Mouse (Mus musculus): Measurements from ENCODE around the gene Ing5.
A peak's percentile ranks its signal among the peaks of the same experiment; 100 is the strongest.
"Not testable (repeated sequence)": the region's sequence is repeated elsewhere in the genome, so short reads cannot be mapped to it uniquely, and the experiment has no call there.

Ing5 gene

DNA sequence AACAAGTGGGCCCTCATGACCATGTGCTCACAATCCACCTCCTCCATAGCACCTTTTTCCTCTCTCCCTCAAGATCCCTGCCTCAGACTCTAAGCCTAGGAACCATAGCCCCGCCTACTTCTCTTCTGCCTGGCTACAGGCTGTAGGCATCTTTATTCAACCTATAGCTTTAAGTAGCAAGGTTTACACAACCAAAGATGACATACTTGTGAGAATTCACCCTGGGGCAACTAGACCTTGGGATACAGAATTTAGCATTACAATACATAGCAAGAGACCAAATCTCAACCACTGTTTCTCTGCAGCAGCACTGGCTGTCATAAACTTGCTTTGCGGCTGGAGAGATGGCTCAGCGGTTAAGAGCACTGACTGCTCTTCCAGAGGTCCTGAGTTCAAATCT lies 6.2 kb downstream of the Ing5 start:
- no peak for DNase-seq (ENCODE audit: low spot score in 2 of 2)

GRCm38 (mm10) chr1:93811495-93812039 lies 7.8 kb downstream of the Ing5 start:
- no peak for DNase-seq (ENCODE audit: low spot score in 2 of 2)

DNA sequence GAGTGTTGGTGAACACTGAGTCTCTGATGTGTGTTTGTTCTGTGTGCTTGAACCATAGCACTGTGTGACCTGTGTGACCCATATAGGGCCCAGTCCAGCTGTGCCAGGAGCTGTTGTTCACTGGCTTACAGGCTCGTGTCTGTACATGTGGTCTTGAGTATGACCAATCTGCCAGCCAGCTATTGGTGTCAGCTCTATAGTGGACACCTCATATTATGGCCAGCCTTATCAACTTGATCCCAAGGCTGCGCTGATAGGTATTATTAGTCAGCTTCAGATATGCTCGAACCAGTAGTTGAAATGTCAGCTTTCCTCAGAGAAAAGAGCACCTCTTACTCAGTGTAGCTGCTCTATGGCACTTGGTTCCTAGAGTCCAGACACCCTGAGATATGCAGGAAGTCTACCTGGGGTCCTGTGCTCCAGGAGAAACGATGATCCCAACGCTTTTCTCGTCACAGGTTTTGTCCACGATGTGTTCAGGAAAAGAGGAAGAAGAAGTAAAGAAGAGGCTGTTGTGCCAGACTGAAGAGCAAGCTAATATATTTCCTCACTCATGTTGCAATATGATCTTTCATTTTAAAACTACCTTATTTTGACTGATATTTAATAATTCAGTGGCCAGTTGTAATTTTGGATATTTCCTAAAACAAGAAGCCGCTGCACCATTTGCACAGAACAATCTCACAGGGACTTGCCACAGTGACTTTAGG lies 14.2 kb downstream of the Ing5 start:
- DNase-seq (ENCODE audit: low spot score in 2 of 2), result no peak

- DNase-seq (ENCODE audit: low spot score in 2 of 2), result no peak
Observed at GRCm38 (mm10) chr1:93818722-93819121, 15.0 kb downstream of the Ing5 start.

GRCm38 (mm10) chr1:93823796-93824495 lies 20.2 kb downstream of the Ing5 start:
- DNase-seq (ENCODE audit: low spot score in 2 of 2), result no peak

- DNase-seq (ENCODE audit: low spot score in 2 of 2), result no peak
Observed at GRCm38 (mm10) chr1:93824609-93825008, 20.8 kb downstream of the Ing5 start, which contains the start of gene D2hgdh. D2hgdh (plus strand) TSS chr1:93824909.

DNA sequence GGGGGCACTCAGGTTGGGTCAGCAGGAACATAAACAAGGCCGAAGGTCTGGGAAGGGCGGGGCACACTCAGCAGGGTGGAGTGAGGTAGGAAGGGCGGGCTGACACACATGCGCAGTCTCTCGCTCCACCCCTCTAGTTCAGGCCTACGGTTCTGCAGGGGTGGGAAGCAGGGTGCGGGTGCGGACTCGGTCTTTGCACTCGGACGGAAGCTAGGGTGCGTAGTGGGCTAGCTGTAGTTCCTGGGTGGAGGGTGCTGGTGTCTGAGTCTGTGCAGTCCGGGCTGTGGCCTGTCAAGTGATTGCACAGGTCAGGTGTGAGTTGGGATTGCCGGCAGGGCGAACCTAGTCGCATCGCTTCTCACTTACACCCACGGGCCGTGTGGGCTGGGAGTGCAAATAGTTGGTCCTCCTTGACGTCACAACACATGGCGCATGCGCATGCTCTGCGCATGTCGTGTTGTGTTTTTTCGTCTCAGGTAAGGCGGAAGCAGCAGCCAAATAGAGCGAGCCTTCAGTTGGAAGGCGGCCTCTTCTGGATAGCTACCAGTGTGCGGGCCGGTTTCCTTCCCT lies 21.4 kb downstream of the Ing5 start:
- DNase-seq (ENCODE audit: low spot score in 2 of 2), result peak; percentile 97 to 99

DNA sequence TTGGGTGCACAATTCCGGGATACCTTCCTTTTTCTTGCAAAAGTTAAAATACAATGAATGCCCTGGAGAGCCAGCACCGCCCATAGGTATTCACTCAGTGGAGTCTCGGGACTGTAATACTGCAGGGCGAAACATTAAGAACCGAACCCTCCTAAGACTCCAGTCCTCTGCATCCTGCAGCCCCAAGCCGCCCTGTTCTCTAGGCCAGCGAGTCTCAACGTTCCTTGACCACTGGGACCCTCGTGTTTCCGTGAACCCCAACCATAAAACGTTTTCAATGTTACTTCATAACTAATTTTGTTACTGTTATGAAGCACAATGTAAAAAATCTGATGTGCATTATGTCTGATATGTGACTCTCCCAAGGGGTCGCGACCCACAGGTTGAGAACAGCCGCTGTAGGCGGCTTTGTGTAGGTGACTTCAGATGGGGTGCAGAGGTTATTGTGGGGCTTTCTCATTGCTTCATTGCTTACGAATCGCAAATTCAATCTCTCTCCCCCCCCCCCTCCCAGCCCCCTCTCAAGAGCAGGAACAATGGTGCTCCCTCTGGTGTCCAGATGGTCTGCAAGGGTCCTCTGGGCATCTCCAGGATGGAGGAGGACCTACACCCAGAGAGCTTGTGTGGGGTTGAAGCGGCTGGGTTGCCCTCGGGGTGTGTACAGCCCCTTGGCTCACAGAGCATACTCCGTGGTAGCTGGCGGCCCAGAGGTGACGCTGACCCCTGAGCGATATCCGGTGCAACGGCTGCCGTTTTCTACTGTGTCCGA lies 22.2 kb downstream of the Ing5 start:
- peak in 1 of 2 experiments; percentile 30 for DNase-seq (ENCODE audit: low spot score in 2 of 2)

DNA sequence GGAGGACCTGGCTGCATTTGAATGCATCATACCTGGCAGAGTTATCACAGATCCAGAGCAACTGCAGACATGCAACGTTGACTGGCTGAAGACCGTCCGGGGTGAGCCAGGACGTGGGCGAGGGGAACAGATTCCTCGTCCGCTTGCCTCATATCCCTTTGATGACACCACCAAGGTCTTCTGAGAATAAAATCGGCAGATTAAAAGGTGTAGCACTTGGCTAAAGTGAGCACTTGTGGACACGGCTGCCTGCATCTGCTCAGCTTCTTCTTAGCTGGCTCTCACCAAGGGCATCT lies 22.7 kb downstream of the Ing5 start:
- no peak for DNase-seq (ENCODE audit: low spot score in 2 of 2)

- DNase-seq (ENCODE audit: low spot score in 2 of 2), result peak in 1 of 2 experiments; percentile 4
Observed at GRCm38 (mm10) chr1:93832754-93833360, 29.1 kb downstream of the Ing5 start.

DNA sequence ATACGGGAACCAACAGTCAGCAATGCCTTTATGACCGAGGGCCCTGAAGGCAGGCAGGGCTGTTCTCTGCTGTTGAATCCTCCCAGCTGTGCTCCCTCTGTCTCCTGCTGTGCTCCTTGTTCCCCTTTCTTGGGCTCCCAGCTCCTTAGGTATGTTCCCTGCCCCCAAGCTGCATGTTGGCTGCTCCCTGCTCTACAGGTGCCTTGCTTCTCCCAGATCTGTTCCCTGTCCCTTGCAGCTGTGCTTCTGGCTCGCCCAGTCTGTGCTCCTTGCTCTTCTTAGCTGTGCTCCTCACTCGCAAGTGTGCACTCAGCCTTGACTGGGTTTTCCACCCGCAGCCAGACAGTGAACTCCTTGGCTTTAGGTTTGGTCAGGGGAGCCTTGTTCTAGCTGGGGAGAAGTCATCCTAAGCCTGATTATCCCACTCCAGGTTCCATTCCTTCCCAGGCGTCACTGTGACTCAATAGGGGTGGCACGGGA lies 30.9 kb downstream of the Ing5 start:
- DNase-seq (ENCODE audit: low spot score in 2 of 2), result no peak

DNA sequence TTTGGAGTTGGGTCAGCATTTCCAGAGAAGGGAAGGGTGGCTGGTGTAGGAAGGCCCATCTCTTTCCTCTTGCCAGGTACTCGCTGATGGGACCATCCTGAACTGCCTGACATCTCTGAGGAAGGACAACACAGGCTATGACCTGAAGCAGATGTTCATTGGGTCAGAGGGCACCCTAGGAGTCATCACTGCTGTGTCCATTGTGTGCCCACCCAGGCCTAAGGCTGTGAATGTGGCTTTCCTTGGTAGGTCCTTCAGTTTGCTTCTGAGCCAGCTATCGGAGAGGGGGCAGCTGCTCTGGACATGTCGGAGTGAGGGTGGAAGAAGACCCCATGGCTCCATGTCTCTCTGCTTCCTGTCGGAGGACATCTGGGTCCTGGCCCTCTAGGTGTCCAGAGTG lies 31.4 kb downstream of the Ing5 start:
- DNase-seq (ENCODE audit: low spot score in 2 of 2), result peak in 1 of 2 experiments; percentile 1

DNA sequence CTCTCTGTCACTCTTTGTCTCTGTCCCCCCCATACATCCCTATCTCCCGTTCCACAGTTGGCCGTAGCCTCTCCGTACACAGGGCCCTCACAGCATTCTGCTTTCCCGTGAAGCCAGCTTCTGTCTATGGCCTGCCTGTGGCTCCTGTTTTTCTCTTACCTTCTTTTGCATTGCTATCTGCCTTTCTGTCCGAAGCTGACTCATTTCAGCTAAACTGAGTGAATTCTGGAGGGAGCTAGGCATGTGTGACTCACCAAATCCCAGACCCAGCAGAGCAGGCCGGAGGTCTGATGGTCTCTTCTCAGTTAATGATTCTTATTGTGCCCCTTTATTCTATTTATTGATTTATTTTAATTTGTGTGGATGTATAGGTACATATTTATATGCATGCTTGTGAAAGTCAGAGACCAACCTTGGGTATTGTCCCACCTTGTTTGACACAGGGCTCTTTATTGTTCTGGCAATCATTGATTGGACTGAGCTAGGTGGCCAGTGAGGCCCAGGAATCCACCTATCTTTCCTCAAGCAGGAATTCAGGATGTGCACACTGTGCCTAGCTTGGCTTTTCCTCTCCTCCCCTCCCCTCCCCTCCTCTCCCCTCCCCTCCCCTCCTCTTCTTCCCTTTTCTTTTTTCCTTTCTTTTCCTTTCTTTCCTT lies 32.2 kb downstream of the Ing5 start:
- peak; percentile 6 to 17 for DNase-seq (ENCODE audit: low spot score in 2 of 2)

GRCm38 (mm10) chr1:93836532-93836913 lies 32.8 kb downstream of the Ing5 start:
- no peak for DNase-seq (ENCODE audit: low spot score in 2 of 2)

GRCm38 (mm10) chr1:93837335-93837734 lies 33.6 kb downstream of the Ing5 start:
- DNase-seq (ENCODE audit: low spot score in 2 of 2), result no peak

- not testable (repeated sequence) for DNase-seq (ENCODE audit: low spot score in 2 of 2)
Observed at GRCm38 (mm10) chr1:93838569-93838968, 34.8 kb downstream of the Ing5 start.

DNA sequence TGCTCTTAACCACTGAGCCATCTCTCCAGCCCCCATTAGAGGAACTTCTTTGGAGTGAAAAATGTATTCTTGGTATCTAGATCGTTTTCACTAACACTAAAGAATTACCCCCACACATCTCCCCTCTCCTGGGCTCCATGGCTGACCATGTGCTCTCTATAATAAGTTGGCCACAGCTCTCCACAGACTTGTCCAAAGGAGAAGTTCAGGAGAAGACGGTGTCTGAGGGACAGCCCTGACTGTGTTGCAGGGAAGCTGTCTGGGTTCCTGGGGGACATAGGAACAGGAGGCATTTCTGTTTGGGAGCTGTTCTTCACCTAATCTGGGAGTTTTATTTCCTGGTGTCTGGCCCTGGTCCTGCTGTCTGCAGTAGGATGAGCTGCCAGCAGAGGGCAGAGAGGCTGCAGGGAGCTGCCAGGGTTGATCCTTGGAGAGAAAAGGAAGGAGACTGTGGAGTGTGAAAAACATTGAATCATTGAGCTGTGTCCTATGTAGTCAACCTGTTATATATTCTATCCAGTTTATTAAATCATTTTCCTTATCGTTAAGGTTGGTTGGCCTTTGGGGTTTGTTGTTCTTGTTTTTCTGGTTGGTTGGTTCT lies 42.1 kb downstream of the Ing5 start:
- DNase-seq (ENCODE audit: low spot score in 2 of 2), result not testable (repeated sequence)

DNA sequence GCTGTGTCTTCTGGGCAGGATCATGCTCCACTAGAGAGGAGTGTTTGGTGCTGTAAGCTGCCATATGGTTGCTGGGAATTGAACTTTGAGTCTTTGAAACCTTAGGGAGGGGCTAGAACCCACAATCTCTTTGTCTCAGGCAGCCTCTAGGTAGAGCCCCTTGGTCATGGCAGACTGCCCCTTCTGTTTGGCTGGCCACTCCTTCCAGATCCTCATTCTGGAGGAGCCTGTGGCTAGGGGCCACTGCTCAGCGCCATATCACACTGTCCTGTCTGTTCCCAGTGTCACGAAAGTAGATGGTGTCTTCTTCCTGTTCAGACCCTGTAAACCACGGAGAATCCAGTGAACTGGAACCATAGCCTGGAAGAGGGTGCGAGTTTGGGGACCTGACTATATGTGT lies 52.0 kb downstream of the Ing5 start:
- not testable (repeated sequence) for DNase-seq (ENCODE audit: low spot score in 2 of 2)

DNA sequence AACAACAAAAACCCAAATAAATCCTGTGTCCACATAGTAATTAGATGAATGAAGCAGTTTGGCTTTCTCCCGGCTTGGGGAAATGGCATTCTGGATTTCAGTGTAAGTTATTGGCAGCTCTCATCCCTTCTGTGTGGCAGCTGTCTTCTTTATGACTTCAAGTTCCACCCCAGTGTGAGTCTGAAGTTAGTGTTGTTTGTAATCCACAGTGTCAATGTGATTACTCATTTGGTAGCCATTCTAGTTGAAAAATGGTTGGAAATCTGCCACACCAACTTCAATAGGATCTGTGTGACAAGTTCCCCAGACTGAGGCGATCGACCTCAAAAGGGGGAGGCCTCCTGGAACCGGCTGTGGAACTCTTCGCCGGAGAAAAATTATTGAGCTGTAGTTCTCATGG lies 53.6 kb downstream of the Ing5 start:
- DNase-seq (ENCODE audit: low spot score in 2 of 2), result peak in 1 of 2 experiments; percentile 4

DNA sequence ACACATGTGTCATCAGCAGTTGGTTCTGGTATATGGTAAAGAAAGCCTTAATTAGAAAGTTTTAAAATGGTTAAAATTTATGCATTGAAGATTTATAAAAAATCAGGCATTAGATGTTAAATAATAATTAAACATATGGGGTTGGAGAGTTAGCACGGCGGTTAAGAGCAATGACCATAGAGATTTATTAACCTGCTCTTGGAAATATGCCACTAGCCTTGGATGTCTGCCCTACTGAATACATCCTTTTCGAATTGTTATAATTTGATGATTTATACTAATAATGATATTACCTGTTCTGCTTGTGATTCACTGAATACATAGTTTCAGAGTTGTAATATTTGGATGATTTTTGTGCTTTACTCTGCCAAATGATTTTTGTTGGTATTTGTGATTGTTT lies 54.2 kb downstream of the Ing5 start:
- DNase-seq (ENCODE audit: low spot score in 2 of 2), result no peak

GRCm38 (mm10) chr1:93859619-93860018 lies 55.9 kb downstream of the Ing5 start:
- DNase-seq (ENCODE audit: low spot score in 2 of 2), result no peak

Measured in right cerebral cortex, adult 2 months (tissue).